Mouse (Mus musculus): ENCODE measurements around the gene Itprip.

- TF ChIP-seq CTCF (IDR thresholded peaks at IDR 0.05; ENCODE audit: control insufficient read depth, insufficient read depth, low read length) (no peak), POLR2A (IDR thresholded peaks at IDR 0.05; ENCODE audit: borderline replicate concordance, control insufficient read depth, low read depth, low read length) (no peak)
Measured at GRCm38 (mm10) chr19:47902316-47903201, 16.5 kb downstream of the Itprip start.
